Mouse (Mus musculus) bone marrow macrophage, adult 2 months (primary cell): ENCODE data around the gene Smpd4.

ENCODE experiments used
- CTCF ChIP-seq: IDR thresholded peaks from 2 replicates; pipeline ENCODE4 v1.5.1; 2012; ENCODE audit warnings: low read depth, mild to moderate bottlenecking, low read length, moderate library complexity
- POLR2A ChIP-seq: IDR thresholded peaks from 2 replicates; pipeline ENCODE4 v1.6.1; 2012; ENCODE audit warnings: mild to moderate bottlenecking, low read depth, low read length, borderline replicate concordance

DNA sequence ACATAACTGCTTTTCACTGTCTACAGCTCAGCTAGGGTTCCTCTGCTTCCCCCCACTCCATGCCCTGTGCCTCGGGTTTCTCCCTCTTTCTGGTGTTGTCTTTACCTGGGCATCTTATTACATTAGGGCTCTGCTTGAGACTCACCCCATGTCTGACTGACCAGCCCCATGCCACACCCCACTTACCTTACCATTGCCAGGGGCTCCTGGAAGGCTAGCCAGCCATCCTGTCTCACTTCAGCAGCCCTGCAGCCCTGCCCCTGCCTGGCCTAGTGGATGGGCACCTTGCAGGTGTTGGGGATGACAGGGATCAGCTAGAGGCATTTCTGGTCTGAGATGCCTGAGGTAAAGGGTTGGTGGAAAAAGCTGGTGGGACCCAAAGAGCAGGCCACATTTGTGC is 28.0 kb downstream of the Smpd4 start:
- no peak for TF ChIP-seq POLR2A
- TF ChIP-seq CTCF = no peak
